Mouse (Mus musculus): ENCODE data around the gene Tha1. TPM values are rescaled to one million over a fixed set of nuclear protein-coding genes. Genes with fewer than 3 reads are reported as not detected.

Gene Tha1
- polyA plus RNA-seq, 1 experiment = not detected

DNA sequence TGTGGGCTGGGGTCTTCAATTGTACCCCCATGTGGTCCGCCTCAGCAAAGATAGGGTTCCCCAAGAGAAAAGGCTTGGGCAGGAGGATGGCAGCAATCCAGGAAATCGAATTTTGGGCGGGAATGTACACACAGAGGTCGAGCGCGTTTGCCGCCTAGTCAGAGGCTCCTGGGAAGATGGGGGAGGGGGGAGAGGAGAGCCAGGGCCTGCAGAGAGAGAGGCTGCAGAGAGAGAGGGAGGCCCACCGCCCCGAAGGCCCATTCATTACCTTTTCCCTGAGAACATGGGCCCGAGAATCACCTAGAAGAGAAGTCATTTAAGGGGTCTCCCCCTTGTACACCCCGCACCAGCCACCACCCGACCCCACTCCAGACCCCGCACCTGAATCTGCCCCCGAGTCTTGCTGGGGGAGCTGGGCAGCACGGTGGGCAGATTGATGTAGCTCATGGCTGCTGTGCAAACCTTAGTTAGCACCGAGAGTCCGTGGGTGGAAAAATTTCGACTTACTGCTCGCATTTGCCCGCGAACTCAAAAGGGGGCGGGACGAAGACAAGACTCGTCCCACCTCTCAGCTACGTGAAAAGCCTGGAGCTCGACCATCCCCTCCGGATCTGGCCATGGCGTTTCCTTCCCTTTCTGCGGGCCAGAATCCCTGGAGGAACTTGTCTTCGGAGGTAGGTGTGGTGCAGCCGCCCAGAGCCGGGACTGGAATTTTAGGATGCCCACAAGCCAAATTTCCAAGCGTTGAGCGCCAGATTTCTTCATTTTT, 47.8 kb downstream of the Tha1 start, which contains the start of the genes Afmid and Tk1:
Gene Afmid, plus strand, starts transcription at position 592 of the 769 bp plus-strand sequence.
Gene Tk1, minus strand, starts transcription at position 760 of the 769 bp plus-strand sequence.
- Histone ChIP-seq H3K4me1 (ENCODE audit: control insufficient read depth, insufficient read depth, low read length) (peaks cover 15% of the 10 kb centered on the region), H3K4me3 (ENCODE audit: insufficient read depth, low read depth, low read length) (peak within 1 kb of the TSS; percentile 12), H3K27ac (ENCODE audit: insufficient read depth, low read depth, low read length) (no peak within 1 kb of the TSS)
- TF ChIP-seq CTCF (IDR thresholded peaks at IDR 0.05; ENCODE audit: insufficient read depth, low read depth, low read length) (no peak), POLR2A (IDR thresholded peaks at IDR 0.05; ENCODE audit: insufficient read depth, low read depth, low read length) (no peak)
- 2% methylated on average over 34 of the region's 34 CpGs for WGBS

DNA sequence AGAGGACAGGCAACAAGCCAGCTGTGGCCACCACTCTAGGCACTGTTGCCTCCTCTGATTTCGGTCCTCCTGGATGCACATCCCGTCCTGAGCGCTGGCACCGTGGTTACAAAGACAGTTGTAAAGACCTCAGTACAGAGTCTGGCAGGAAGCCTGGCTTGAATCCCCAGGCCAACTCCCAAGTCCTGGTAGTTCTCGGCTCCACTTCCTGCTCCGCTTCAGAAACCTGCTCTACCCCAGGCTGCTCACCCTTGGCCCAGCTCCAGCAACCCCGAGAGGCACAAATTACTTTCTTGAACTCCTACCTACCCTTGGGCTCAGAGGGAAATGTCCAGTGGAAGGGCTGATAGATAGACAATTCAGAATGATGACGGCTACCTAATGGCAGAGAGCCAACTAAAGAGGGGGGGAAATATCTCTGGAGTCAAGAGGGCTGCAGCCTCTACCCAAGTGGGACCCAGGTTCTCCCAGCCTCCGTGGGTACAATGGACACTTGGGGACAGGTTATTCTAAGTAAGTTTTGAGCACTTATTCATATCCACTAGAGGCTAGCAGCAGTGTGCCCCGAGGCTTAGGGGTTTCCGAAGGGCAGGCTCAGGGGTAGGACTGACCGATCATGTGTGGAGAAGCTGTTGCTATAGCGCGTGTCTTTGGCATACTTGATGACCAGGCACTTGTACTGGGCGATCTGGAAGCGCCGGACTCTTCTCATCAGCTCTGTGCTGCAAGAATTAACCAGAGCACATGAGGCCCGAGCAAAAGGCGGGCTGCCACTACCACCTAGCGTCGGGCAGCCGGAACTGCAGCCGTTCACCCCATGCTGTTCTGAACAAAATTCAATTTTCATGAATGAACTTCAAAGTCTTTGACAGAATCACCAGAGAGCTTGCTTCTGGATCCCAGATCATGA, 49.0 kb downstream of the Tha1 start:
- H3K4me3 ChIP-seq (ENCODE audit: insufficient read depth, low read depth, low read length) = no peak overlapping the region
- no peak for TF ChIP-seq POLR2A (IDR thresholded peaks at IDR 0.05; ENCODE audit: insufficient read depth, low read depth, low read length)
- TF ChIP-seq CTCF (IDR thresholded peaks at IDR 0.05; ENCODE audit: insufficient read depth, low read depth, low read length) = peak; percentile 95

DNA sequence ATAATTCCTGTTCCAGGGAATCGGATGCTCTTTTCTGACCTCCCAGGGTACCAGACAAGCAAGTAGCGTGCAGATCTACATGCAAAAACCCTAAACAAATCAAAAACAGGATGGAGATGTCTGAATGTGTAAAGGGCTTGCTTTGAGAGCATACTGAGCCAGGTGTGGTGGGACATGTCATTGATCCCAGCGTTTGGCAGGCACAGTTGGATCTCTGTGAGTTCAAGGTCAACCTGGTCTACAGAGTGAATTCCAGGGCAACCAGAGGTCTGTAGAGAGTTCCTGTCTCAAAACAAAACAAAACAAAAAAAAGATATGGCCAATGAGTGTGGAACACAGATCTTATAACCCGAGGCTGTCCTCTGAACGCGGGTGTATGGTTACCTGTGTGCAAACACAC, 49.9 kb downstream of the Tha1 start:
- WGBS = 92% methylated on average over 6 of the region's 6 CpGs
- Histone ChIP-seq H3K4me1 (ENCODE audit: control insufficient read depth, insufficient read depth, low read length) (peaks cover 14% of the 10 kb centered on the region), H3K27ac (ENCODE audit: insufficient read depth, low read depth, low read length) (no peak overlapping the region), H3K4me3 (ENCODE audit: insufficient read depth, low read depth, low read length) (no peak overlapping the region)
- TF ChIP-seq POLR2A (IDR thresholded peaks at IDR 0.05; ENCODE audit: insufficient read depth, low read depth, low read length) (no peak), CTCF (IDR thresholded peaks at IDR 0.05; ENCODE audit: insufficient read depth, low read depth, low read length) (no peak)

More for the DNA sequence above, 49.0 kb downstream of the Tha1 start:
- Histone ChIP-seq H3K4me1 (ENCODE audit: control insufficient read depth, insufficient read depth, low read length) (peaks cover 16% of the 10 kb centered on the region), H3K27ac (ENCODE audit: insufficient read depth, low read depth, low read length) (no peak overlapping the region)
- 9% methylated on average over 23 of the region's 23 CpGs for WGBS

DNA sequence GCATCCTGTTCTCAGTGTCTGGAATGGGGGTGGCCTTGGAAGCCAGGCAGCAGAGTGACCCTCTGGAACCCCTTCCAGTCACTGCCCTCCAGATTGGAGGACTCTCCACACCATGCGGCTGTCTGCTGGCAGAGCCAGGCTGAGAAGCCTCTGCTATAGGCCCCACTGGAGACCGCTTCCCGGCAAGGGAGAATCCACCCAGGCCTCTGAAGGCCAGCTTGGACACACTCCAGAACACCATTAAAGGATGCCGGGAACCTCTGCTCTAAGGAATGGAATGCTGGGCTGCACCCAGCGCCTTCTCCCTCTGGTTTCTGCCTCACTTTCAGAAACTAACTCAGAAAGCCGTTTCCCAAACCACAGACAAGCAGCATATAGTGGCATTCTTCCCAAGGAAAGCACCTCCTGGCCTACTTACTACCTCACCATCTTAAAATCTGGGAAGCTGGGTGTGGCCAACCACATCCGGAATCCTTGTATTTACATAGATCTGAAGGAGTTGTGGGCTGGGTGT, 50.5 kb downstream of the Tha1 start:
- WGBS = 79% methylated on average over 7 of the region's 7 CpGs
- H3K4me1 ChIP-seq (ENCODE audit: control insufficient read depth, insufficient read depth, low read length) = peaks cover 14% of the 10 kb centered on the region
- H3K4me3 ChIP-seq (ENCODE audit: insufficient read depth, low read depth, low read length) = no peak overlapping the region
- no peak overlapping the region for H3K27ac ChIP-seq (ENCODE audit: insufficient read depth, low read depth, low read length)
- no peak for TF ChIP-seq POLR2A (IDR thresholded peaks at IDR 0.05; ENCODE audit: insufficient read depth, low read depth, low read length)
- no peak for TF ChIP-seq CTCF (IDR thresholded peaks at IDR 0.05; ENCODE audit: insufficient read depth, low read depth, low read length)

DNA sequence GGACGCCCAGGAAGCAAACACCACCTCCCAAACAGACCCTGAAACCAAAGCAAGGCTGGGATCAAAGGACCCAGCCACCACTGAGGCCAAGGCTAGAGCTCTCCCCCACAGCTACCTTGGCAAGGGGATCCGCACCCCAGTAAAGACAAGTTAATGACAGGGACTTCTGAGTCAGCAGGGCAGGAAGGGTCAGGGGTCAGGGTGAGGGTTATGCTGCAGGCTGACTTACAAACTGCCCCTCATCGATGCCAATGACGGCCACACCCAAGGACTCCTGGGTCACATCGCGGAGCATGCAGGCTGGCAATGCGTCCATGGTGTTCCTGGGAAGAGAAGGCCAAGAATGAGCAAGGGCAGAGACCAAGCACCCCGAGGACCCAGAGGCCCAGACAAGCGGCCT, 51.4 kb downstream of the Tha1 start:
- H3K4me3 ChIP-seq (ENCODE audit: insufficient read depth, low read depth, low read length) = no peak overlapping the region
- WGBS = 95% methylated on average over 9 of the region's 9 CpGs
- H3K4me1 ChIP-seq (ENCODE audit: control insufficient read depth, insufficient read depth, low read length) = peaks cover 14% of the 10 kb centered on the region
- TF ChIP-seq CTCF (IDR thresholded peaks at IDR 0.05; ENCODE audit: insufficient read depth, low read depth, low read length) = no peak
- no peak overlapping the region for H3K27ac ChIP-seq (ENCODE audit: insufficient read depth, low read depth, low read length)

DNA sequence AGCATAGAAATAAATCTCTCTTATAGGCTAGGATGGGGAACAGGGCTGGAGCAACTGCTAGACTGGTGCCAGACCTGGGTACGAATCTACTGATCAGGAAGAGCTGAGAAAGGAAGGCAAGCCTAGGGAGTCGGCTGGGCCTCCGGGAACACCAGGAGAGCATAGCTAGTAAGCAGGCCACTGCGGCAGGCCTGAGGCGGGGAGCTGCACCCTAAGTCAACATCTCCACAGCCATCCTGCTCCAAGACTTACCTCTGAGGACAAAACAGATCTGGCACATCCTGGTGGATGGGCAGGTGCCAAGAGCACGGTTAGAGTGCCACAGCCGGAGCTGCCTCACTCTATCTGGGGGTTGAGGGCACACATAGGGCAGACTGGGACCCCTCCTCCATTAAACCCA, 53.1 kb downstream of the Tha1 start:
- H3K27ac ChIP-seq (ENCODE audit: insufficient read depth, low read depth, low read length) = no peak overlapping the region
- H3K4me3 ChIP-seq (ENCODE audit: insufficient read depth, low read depth, low read length) = no peak overlapping the region
- WGBS = 96% methylated on average over 7 of the region's 7 CpGs
- TF ChIP-seq CTCF (IDR thresholded peaks at IDR 0.05; ENCODE audit: insufficient read depth, low read depth, low read length) (no peak), POLR2A (IDR thresholded peaks at IDR 0.05; ENCODE audit: insufficient read depth, low read depth, low read length) (no peak)
- peaks cover 7% of the 10 kb centered on the region for H3K4me1 ChIP-seq (ENCODE audit: control insufficient read depth, insufficient read depth, low read length)

DNA sequence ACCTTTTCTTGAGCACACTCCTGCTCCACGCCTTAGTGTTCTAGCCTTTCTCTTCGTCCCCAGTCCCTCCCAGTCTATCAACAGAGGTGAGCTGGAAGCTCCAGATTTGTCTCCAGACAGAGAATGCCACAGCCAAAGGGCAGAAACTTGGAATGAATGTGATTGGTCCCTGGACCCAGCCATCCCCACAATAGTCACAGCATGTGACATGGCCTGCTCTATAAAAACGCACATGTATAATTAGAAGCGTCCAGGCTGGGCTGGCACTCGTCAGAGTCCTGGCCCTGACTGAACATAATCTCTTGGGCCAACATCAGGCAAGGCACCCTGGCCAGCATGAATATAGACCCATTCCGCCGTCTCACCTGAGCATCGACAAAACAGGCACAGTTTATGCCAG, 54.2 kb downstream of the Tha1 start:
- Histone ChIP-seq H3K4me1 (ENCODE audit: control insufficient read depth, insufficient read depth, low read length) (peaks cover 4% of the 10 kb centered on the region), H3K27ac (ENCODE audit: insufficient read depth, low read depth, low read length) (no peak overlapping the region), H3K4me3 (ENCODE audit: insufficient read depth, low read depth, low read length) (no peak overlapping the region)
- TF ChIP-seq CTCF (IDR thresholded peaks at IDR 0.05; ENCODE audit: insufficient read depth, low read depth, low read length) (no peak), POLR2A (IDR thresholded peaks at IDR 0.05; ENCODE audit: insufficient read depth, low read depth, low read length) (no peak)
- whole genome bisulfite sequencing = 63% methylated on average over 8 of the region's 8 CpGs

Other genes with a start within 250 kb of the Tha1 start
- not detected in 2 replicates for gene Tnrc6c, start 219.2 kb downstream of the Tha1 start, polyA plus RNA-seq (2012; ENCODE audit: insufficient read depth, insufficient read length, low replicate concordance, missing spikeins)
- gene Tmc8, start 91.4 kb downstream of the Tha1 start, polyA plus RNA-seq (2012; ENCODE audit: insufficient read depth, insufficient read length, low replicate concordance, missing spikeins) = not detected in 2 replicates
- 606 TPM in 1 of 2 replicates, not detected in the other for gene Tmc6, start 91.3 kb downstream of the Tha1 start, polyA plus RNA-seq (2012; ENCODE audit: insufficient read depth, insufficient read length, low replicate concordance, missing spikeins)
- gene 6030468B19Rik, start 75.8 kb downstream of the Tha1 start, polyA plus RNA-seq (2012; ENCODE audit: insufficient read depth, insufficient read length, low replicate concordance, missing spikeins) = not detected in 2 replicates
- gene Gm20708, start 63.8 kb downstream of the Tha1 start, polyA plus RNA-seq (2012; ENCODE audit: insufficient read depth, insufficient read length, low replicate concordance, missing spikeins) = not detected in 2 replicates
- not detected in 2 replicates for gene Syngr2, start 63.8 kb downstream of the Tha1 start, polyA plus RNA-seq (2012; ENCODE audit: insufficient read depth, insufficient read length, low replicate concordance, missing spikeins)
- not detected in 2 replicates for gene Afmid, start 47.6 kb downstream of the Tha1 start, polyA plus RNA-seq (2012; ENCODE audit: insufficient read depth, insufficient read length, low replicate concordance, missing spikeins)
- not detected in 2 replicates for gene Tk1, start 47.4 kb downstream of the Tha1 start, polyA plus RNA-seq (2012; ENCODE audit: insufficient read depth, insufficient read length, low replicate concordance, missing spikeins)
- gene Birc5, start 24.2 kb downstream of the Tha1 start, polyA plus RNA-seq (2012; ENCODE audit: insufficient read depth, insufficient read length, low replicate concordance, missing spikeins) = not detected in 2 replicates
- gene Tmem235, start 12.7 kb downstream of the Tha1 start, polyA plus RNA-seq (2012; ENCODE audit: insufficient read depth, insufficient read length, low replicate concordance, missing spikeins) = not detected in 2 replicates
- not detected in 2 replicates for gene Socs3, start 96.6 kb upstream of the Tha1 start, polyA plus RNA-seq (2012; ENCODE audit: insufficient read depth, insufficient read length, low replicate concordance, missing spikeins)
- gene Pgs1, start 112.8 kb upstream of the Tha1 start, polyA plus RNA-seq (2012; ENCODE audit: insufficient read depth, insufficient read length, low replicate concordance, missing spikeins) = not detected in 2 replicates

All from olfactory bulb, adult 2 months (tissue).